Mouse (Mus musculus) embryonic facial prominence, embryonic 15.5 days (tissue): ENCODE results near the gene Olfr1177-ps. TPM values are rescaled to one million over a fixed set of nuclear protein-coding genes. Genes with fewer than 3 reads are reported as not detected.

Experiments used
- ATAC-seq: fragments of 200-750 bp; cut with Nextera tagmentation; 2 replicates; pipeline ENCODE4 v1.8.0; 2017; ENCODE audit warnings: low read depth, moderate TSS enrichment; ENCODE audit not compliant: insufficient number of reproducible peaks, low FRiP score, low TSS enrichment
- H3K27ac ChIP-seq: fragments of 300-500 bp; sonication (generic); replicated peaks from 2 replicates; pipeline ENCODE4 v1.5.1; 2015; ENCODE audit warnings: mild to moderate bottlenecking, inconsistent platforms
- H3K27me3 ChIP-seq: fragments of 300-500 bp; sonication (generic); 2 replicates; pipeline ENCODE4 v1.6.1; 2015; ENCODE audit warnings: inconsistent platforms
- H3K36me3 ChIP-seq: fragments of 300-500 bp; sonication (generic); 2 replicates; pipeline ENCODE4 v1.6.1; 2015; ENCODE audit warnings: mild to moderate bottlenecking, inconsistent platforms
- H3K4me1 ChIP-seq: fragments of 300-500 bp; sonication (generic); 2 replicates; pipeline ENCODE4 v1.6.1; 2015; ENCODE audit warnings: inconsistent platforms
- H3K4me2 ChIP-seq: fragments of 300-500 bp; sonication (generic); replicated peaks from 2 replicates; pipeline ENCODE4 v1.6.1; 2015; ENCODE audit warnings: mild to moderate bottlenecking, inconsistent platforms
- H3K4me3 ChIP-seq: fragments of 300-500 bp; sonication (generic); replicated peaks from 2 replicates; pipeline ENCODE4 v1.5.1; 2015; ENCODE audit warnings: mild to moderate bottlenecking, inconsistent platforms
- H3K9ac ChIP-seq: fragments of 300-500 bp; sonication (generic); 2 replicates; pipeline ENCODE4 v1.6.1; 2015; ENCODE audit warnings: inconsistent platforms
- H3K9me3 ChIP-seq: fragments of 300-500 bp; sonication (generic); replicated peaks from 2 replicates; pipeline ENCODE4 v1.6.1; 2016; ENCODE audit warnings: inconsistent platforms
- WGBS: fragments of 180-500 bp; shearing (Covaris S2); methylation state at CpG from one replicate; pipeline ENCODE4 v1.1.7; 2015; 5-methylcytosine and 5-hydroxymethylcytosine counted together
- polyA plus RNA-seq: library from polyadenylated mRNA; unstranded; fragments of >200 nt; fragmentation: Nextera tagmentation; extraction: Ambion mirVana; gene quantifications from 2 replicates; pipeline ENCODE4 v1.2.1, GENCODE M21; 2015

Olfr1177-ps gene
- 0.13 and 0.23 TPM in 2 replicates for polyA plus RNA-seq

- Histone ChIP-seq H3K4me1 (no peaks in the 10 kb centered on the region), H3K36me3 (no peaks in the 10 kb centered on the region), H3K27ac (no peak within 1 kb of the TSS), H3K27me3 (no peaks in the 10 kb centered on the region), H3K9me3 (no peaks in the 10 kb centered on the region), H3K9ac (no peak within 1 kb of the TSS), H3K4me3 (no peak within 1 kb of the TSS), H3K4me2 (no peak within 1 kb of the TSS)
- ATAC-seq: no peak
- WGBS: 79% methylated on average over 1 of the region's 1 CpGs
Observed at GRCm38 (mm10) chr2:88346392-88346791, at the start of gene Olfr1177-ps. TSS of gene Olfr1177-ps (minus strand) at chr2:88346492.

GRCm38 (mm10) chr2:88386762-88387161 lies 40.5 kb upstream of the Olfr1177-ps start, which contains the start of gene Olfr1178:
TSS of gene Olfr1178 (plus strand) at chr2:88387062.
- WGBS: 86% methylated on average over 1 of the region's 1 CpGs

DNA sequence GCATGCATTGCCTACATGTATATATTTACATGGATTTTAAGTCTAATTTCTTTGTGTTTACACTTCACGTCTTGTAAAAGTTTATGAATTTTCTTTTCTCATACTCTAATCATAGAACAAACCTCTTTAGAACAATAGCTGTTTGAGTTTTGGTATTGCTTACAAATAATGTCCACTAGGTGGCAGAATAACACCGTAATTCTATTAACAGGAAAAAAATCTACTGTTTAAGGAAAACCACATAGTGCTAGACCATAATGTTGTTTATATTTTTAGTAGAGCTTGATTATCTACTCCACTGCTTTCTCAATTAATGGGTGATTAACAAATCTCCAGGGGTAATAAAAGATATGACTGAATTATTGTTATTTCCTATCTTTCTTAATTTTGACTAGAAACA lies 10.0 kb upstream of the Olfr1177-ps start:
- H3K27ac ChIP-seq: no peak overlapping the region
- H3K36me3 ChIP-seq: no peaks in the 10 kb centered on the region
- no peaks in the 10 kb centered on the region for H3K9me3 ChIP-seq
- no peak for ATAC-seq
- WGBS: 2% methylated on average over 2 of the region's 2 CpGs
- no peak overlapping the region for H3K4me2 ChIP-seq
- H3K4me3 ChIP-seq: no peak overlapping the region
- no peaks in the 10 kb centered on the region for H3K4me1 ChIP-seq
- H3K27me3 ChIP-seq: no peaks in the 10 kb centered on the region
- H3K9ac ChIP-seq: no peak overlapping the region

More at GRCm38 (mm10) chr2:88386762-88387161, 40.5 kb upstream of the Olfr1177-ps start, which contains the start of gene Olfr1178:
- H3K27ac ChIP-seq: no peak within 1 kb of the TSS
- H3K4me1 ChIP-seq: no peaks in the 10 kb centered on the region
- H3K36me3 ChIP-seq: no peaks in the 10 kb centered on the region
- no peaks in the 10 kb centered on the region for H3K9me3 ChIP-seq
- no peak within 1 kb of the TSS for H3K4me2 ChIP-seq
- no peak within 1 kb of the TSS for H3K9ac ChIP-seq
- H3K4me3 ChIP-seq: no peak within 1 kb of the TSS
- ATAC-seq: no peak
- H3K27me3 ChIP-seq: no peaks in the 10 kb centered on the region

- no peak within 1 kb of the TSS for H3K27ac ChIP-seq
- no peak within 1 kb of the TSS for H3K4me2 ChIP-seq
- H3K36me3 ChIP-seq: no peaks in the 10 kb centered on the region
- no peaks in the 10 kb centered on the region for H3K27me3 ChIP-seq
- H3K4me3 ChIP-seq: no peak within 1 kb of the TSS
- 48% methylated on average over 1 of the region's 1 CpGs for WGBS
- no peaks in the 10 kb centered on the region for H3K9me3 ChIP-seq
- ATAC-seq: no peak
- no peak within 1 kb of the TSS for H3K9ac ChIP-seq
- no peaks in the 10 kb centered on the region for H3K4me1 ChIP-seq
Observed at GRCm38 (mm10) chr2:88336421-88336820, 9.9 kb downstream of the Olfr1177-ps start, which contains the start of gene Olfr1176. TSS of gene Olfr1176 (plus strand) at chr2:88336721.

DNA sequence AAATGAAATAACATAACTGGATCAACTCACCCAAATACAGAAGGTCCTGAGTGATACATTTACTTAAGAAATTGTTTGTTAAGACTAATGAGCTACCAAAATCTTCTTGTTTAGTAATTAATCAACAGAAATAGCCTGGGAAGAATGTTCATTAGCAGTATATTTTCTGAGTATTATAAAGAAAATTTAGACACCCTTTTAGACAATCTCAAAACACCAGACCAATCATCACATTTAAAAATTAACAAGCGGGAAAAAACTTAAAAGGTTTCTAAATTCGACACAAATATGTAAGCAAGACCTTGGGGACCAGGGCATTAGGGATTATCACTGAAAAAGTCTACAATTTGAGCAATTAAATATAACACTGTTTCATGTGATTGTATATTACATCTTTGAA lies 19.2 kb downstream of the Olfr1177-ps start, which contains the start of gene Olfr1175-ps:
Gene Olfr1175-ps (minus strand): TSS at position 101 of the 400 bp plus-strand sequence.
- no peak within 1 kb of the TSS for H3K9ac ChIP-seq
- no peaks in the 10 kb centered on the region for H3K27me3 ChIP-seq
- no peak for ATAC-seq
- no peaks in the 10 kb centered on the region for H3K4me1 ChIP-seq
- no peak within 1 kb of the TSS for H3K4me2 ChIP-seq
- no peaks in the 10 kb centered on the region for H3K36me3 ChIP-seq
- no peak within 1 kb of the TSS for H3K4me3 ChIP-seq
- 85% methylated on average over 2 of the region's 2 CpGs for WGBS
- H3K27ac ChIP-seq: no peak within 1 kb of the TSS
- H3K9me3 ChIP-seq: no peaks in the 10 kb centered on the region

GRCm38 (mm10) chr2:88315035-88315434 lies 31.3 kb downstream of the Olfr1177-ps start, which contains the start of gene Olfr1174-ps:
TSS of gene Olfr1174-ps (minus strand) at chr2:88315135.
- Histone ChIP-seq H3K9ac (no peak within 1 kb of the TSS), H3K27me3 (no peaks in the 10 kb centered on the region), H3K36me3 (no peaks in the 10 kb centered on the region), H3K9me3 (no peaks in the 10 kb centered on the region), H3K27ac (no peak within 1 kb of the TSS), H3K4me1 (no peaks in the 10 kb centered on the region), H3K4me3 (no peak within 1 kb of the TSS), H3K4me2 (no peak within 1 kb of the TSS)
- 90% methylated on average over 4 of the region's 4 CpGs for WGBS
- ATAC-seq: no peak

Other genes with a start within 250 kb of the Olfr1177-ps start
- gene Olfr1166, start 218.2 kb downstream of the Olfr1177-ps start, polyA plus RNA-seq: not detected in 2 replicates
- not detected in 2 replicates for gene Olfr1167, start 191.3 kb downstream of the Olfr1177-ps start, polyA plus RNA-seq
- not detected in 2 replicates for gene Olfr1168, start 164.6 kb downstream of the Olfr1177-ps start, polyA plus RNA-seq
- not detected in 2 replicates for gene Olfr1170, start 118.2 kb downstream of the Olfr1177-ps start, polyA plus RNA-seq
- not detected in 2 replicates for gene Olfr1173, start 66.6 kb downstream of the Olfr1177-ps start, polyA plus RNA-seq
- not detected in 2 replicates for gene Olfr1174-ps, start 31.4 kb downstream of the Olfr1177-ps start, polyA plus RNA-seq
- gene Olfr1175-ps, start 19.3 kb downstream of the Olfr1177-ps start, polyA plus RNA-seq: not detected in 2 replicates
- 0.40 and 0.41 TPM in 2 replicates for gene Olfr1176, start 9.8 kb downstream of the Olfr1177-ps start, polyA plus RNA-seq
- gene Olfr1178, start 40.6 kb upstream of the Olfr1177-ps start, polyA plus RNA-seq: not detected in 2 replicates
- not detected in 2 replicates for gene Olfr1179, start 60.0 kb upstream of the Olfr1177-ps start, polyA plus RNA-seq
- not detected in 2 replicates for gene Olfr1180, start 72.7 kb upstream of the Olfr1177-ps start, polyA plus RNA-seq
- gene Olfr1181, start 79.7 kb upstream of the Olfr1177-ps start, polyA plus RNA-seq: not detected in 2 replicates
- gene Gm13757, start 102.6 kb upstream of the Olfr1177-ps start, polyA plus RNA-seq: not detected in 2 replicates
- not detected in 2 replicates for gene Olfr1183, start 108.4 kb upstream of the Olfr1177-ps start, polyA plus RNA-seq
- not detected in 2 replicates for gene Olfr1184, start 137.1 kb upstream of the Olfr1177-ps start, polyA plus RNA-seq
- gene Olfr1185-ps1, start 146.8 kb upstream of the Olfr1177-ps start, polyA plus RNA-seq: not detected in 2 replicates
- gene Olfr1186, start 172.1 kb upstream of the Olfr1177-ps start, polyA plus RNA-seq: not detected in 2 replicates
- gene Olfr1188, start 210.4 kb upstream of the Olfr1177-ps start, polyA plus RNA-seq: not detected in 2 replicates
- not detected in 2 replicates for gene Olfr1189, start 240.0 kb upstream of the Olfr1177-ps start, polyA plus RNA-seq